Mouse (Mus musculus) intestine, postnatal 0 days (tissue): Measurements from ENCODE around the gene 4933424G06Rik. TPM values are rescaled to one million over a fixed set of nuclear protein-coding genes. Genes with fewer than 3 reads are reported as not detected.
A peak's percentile ranks its signal among the peaks of the same experiment; 100 is the strongest.

Source experiments
- ATAC-seq: fragments of 200-750 bp; cut with Nextera tagmentation; 2 replicates; pipeline ENCODE4 v1.8.0; 2017; ENCODE audit warnings: mild to moderate bottlenecking, moderate TSS enrichment, moderate library complexity
- H3K27ac ChIP-seq: fragments of 300-500 bp; sonication (generic); 2 replicates; pipeline ENCODE4 v1.5.1; 2014; ENCODE audit warnings: mild to moderate bottlenecking, low read depth, low read length, moderate library complexity
- H3K27me3 ChIP-seq: fragments of 300-500 bp; sonication (generic); replicated peaks from 2 replicates; pipeline ENCODE4 v1.6.1; 2014; ENCODE audit warnings: low read length, mixed read lengths; ENCODE audit not compliant: control insufficient read depth, insufficient read depth
- H3K36me3 ChIP-seq: fragments of 300-500 bp; sonication (generic); 2 replicates; pipeline ENCODE4 v1.6.1; 2014; ENCODE audit warnings: mild to moderate bottlenecking, moderate library complexity; ENCODE audit not compliant: control insufficient read depth, insufficient read depth
- H3K4me1 ChIP-seq: fragments of 300-500 bp; sonication (generic); replicated peaks from 2 replicates; pipeline ENCODE4 v1.6.1; 2014; ENCODE audit warnings: antibody characterized with exemption, low read length, mixed read lengths; ENCODE audit not compliant: control insufficient read depth, insufficient read depth
- H3K4me2 ChIP-seq: fragments of 300-500 bp; sonication (generic); replicated peaks from 2 replicates; pipeline ENCODE4 v1.6.1; 2014; ENCODE audit warnings: low read depth, mild to moderate bottlenecking, moderate library complexity
- H3K4me3 ChIP-seq: fragments of 300-500 bp; sonication (generic); 2 replicates; pipeline ENCODE4 v1.5.1; 2014; ENCODE audit warnings: low read depth, low read length
- H3K9ac ChIP-seq: fragments of 300-500 bp; sonication (generic); 2 replicates; pipeline ENCODE4 v1.6.1; 2014; ENCODE audit warnings: mild to moderate bottlenecking, low read depth, low read length
- H3K9me3 ChIP-seq: fragments of 300-500 bp; sonication (generic); 2 replicates; pipeline ENCODE4 v1.6.1; 2016; ENCODE audit warnings: mixed run types; ENCODE audit not compliant: control insufficient read depth
- CTCF ChIP-seq: sonication (generic); IDR thresholded peaks from 2 replicates; pipeline ENCODE4 v1.5.1; 2016; ENCODE audit warnings: low read depth, mild to moderate bottlenecking, control low read depth, antibody characterized with exemption, moderate library complexity
- WGBS: fragments of 180-500 bp; shearing (Covaris S2); extraction: QIAGEN DNeasy Blood & Tissue Kit; methylation state at CpG from one replicate; pipeline ENCODE4 v1.1.7; 2014; 5-methylcytosine and 5-hydroxymethylcytosine counted together
- polyA plus RNA-seq: library from polyadenylated mRNA; unstranded; fragments of >200 nt; fragmentation: Nextera tagmentation; extraction: Ambion mirVana; gene quantifications from 2 replicates; pipeline ENCODE4 v1.2.1, GENCODE M21; 2015

Gene 4933424G06Rik
- polyA plus RNA-seq, 1 experiment from 2014 or later = not detected

DNA sequence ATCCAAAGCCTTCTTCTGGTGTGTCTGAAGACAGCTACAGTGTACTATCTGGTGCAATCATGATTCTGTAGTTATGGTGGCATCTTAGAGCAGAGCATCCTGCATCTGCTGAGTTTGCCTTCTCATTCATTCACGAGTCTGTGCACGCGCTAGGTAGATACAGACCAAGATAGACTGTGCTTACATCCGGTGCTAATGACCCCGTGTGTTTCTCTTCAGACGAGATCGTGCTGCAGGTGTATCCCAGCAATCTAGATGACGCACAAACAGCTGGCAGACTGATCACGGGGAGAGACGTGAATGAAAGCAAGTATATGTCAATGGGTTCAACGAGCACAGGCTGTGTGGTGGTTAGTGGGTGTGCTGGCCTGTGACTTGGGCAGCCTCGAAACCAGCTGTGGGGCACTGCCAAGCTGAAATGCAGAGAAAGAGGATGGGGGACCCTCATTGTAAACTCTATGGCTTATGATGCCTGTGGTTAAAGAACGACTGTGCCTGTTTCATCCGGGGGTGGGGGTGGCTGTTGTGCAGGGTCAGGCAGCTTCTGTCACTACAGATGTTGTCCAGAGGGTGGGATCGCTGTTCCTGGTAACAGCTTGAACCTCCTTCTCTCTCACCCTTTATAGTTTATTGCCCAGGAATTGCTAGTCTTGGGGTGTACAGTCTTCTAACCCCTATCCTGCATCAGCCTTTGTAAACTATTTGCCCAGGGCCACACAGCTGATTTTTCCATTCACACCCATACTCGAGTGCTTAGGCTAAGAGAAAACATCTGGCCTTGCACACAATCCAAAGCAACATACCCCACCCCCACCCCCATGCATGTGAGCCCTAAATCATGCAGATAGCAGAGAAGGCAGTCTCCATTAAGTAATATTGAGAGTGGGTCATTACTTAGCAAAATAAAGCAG, 13.5 kb downstream of the 4933424G06Rik start:
- ATAC-seq = no peak
- H3K9me3 ChIP-seq = no peaks in the 10 kb centered on the region
- no peaks in the 10 kb centered on the region for H3K4me1 ChIP-seq
- no peak overlapping the region for H3K9ac ChIP-seq
- H3K27ac ChIP-seq = no peak overlapping the region
- H3K27me3 ChIP-seq = no peaks in the 10 kb centered on the region
- no peak for TF ChIP-seq CTCF
- no peaks in the 10 kb centered on the region for H3K36me3 ChIP-seq
- H3K4me2 ChIP-seq = no peak overlapping the region
- no peak overlapping the region for H3K4me3 ChIP-seq
- 59% methylated on average over 16 of the region's 16 CpGs for WGBS

DNA sequence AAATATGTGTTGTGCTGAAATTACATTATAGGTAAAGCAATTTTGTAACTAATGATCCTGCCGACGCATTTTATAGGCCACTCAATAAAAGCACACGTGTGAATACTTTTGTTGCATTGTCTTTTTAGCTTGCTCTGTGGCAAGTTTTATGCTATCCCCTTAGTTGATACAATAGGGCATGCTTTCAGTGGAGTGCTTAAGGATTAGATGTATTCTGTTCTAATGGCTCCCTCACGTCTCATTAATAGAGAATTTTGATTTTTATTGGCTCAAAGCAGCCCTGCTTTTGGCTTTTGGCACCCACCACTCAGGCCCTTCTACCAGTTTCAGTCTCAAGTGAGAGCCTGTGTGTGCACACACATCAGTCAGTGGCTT, 14.1 kb downstream of the 4933424G06Rik start:
- no peak overlapping the region for H3K27ac ChIP-seq

DNA sequence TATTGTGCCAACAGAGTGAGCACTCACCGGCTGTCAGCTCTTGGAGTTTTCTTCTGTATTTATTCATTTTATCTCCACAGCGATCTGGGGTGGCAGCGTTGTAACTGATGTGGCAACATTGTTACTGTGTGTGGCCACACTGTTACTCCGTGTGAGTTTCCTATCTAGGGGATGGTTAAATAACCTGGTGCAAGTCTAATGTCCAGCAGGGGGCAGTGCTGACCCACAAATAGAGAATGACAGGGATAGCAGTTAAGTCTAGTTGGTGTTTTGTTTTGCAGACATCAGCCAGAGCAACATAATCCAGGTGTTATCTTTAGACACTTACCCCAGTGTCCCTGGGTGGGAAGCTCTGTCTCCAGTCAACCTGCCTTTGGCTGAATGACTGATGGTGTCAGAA, 27.4 kb downstream of the 4933424G06Rik start:
- Histone ChIP-seq H3K4me1 (no peaks in the 10 kb centered on the region), H3K4me3 (no peak overlapping the region), H3K4me2 (no peak overlapping the region), H3K27me3 (peaks cover 4% of the 10 kb centered on the region; the same call in 1 of the 2 replicates), H3K36me3 (no peaks in the 10 kb centered on the region), H3K9me3 (no peaks in the 10 kb centered on the region), H3K9ac (no peak overlapping the region), H3K27ac (no peak overlapping the region)
- peak; percentile 28; the same call in 1 of the 2 replicates for ATAC-seq
- TF ChIP-seq CTCF = peak; percentile 92
- WGBS = 12% methylated on average over 4 of the region's 4 CpGs

More for the DNA sequence above, 14.1 kb downstream of the 4933424G06Rik start:
- Histone ChIP-seq H3K9ac (no peak overlapping the region), H3K4me3 (no peak overlapping the region), H3K36me3 (no peaks in the 10 kb centered on the region), H3K4me1 (no peaks in the 10 kb centered on the region), H3K4me2 (no peak overlapping the region), H3K9me3 (no peaks in the 10 kb centered on the region), H3K27me3 (no peaks in the 10 kb centered on the region)
- no peak for TF ChIP-seq CTCF
- ATAC-seq = no peak
- WGBS = 68% methylated on average over 4 of the region's 4 CpGs

DNA sequence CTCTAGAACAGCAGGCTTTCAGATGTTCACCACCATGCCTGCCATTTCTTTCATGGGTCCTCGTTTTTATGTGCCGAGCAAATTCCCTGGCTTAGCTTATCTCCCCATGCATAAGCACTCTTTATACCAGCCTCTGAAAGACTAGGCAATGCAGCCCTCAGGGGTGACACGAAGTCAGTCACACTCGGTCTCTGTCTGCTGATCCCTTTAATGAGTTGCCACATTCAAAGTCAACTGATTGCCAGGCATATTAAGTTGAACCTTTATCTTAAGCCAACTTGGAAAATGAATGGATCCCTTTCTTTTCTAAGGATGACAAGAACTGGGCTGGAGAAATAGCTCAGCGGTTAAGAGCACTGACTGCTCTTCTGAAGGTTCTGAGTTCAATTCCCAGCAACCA, 29.3 kb downstream of the 4933424G06Rik start:
- no peak for TF ChIP-seq CTCF
- Histone ChIP-seq H3K27me3 (peaks cover 4% of the 10 kb centered on the region; the same call in 1 of the 2 replicates), H3K27ac (no peak overlapping the region), H3K9me3 (no peaks in the 10 kb centered on the region), H3K4me2 (no peak overlapping the region), H3K4me3 (no peak overlapping the region), H3K4me1 (no peaks in the 10 kb centered on the region), H3K9ac (no peak overlapping the region), H3K36me3 (no peaks in the 10 kb centered on the region)
- 59% methylated on average over 5 of the region's 5 CpGs for WGBS
- ATAC-seq = no peak

DNA sequence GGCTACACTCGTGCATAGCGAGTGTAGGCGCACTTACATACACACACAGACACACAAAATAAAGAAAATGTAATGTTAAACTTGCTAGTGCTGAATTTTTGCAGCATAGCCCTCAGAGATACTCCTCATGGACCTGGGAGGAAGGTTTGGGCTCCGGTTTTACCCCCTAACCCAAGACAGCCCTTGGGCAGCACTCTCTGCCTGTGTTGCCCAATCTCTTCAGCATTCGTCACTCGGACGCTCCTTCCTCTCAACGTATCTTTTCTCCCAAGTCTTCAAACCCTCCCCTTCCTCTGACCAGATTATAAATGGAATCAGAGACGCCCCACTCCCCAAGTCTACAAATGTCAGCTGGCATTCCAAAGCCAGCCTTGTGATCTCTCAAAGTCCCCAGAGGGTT, 33.1 kb downstream of the 4933424G06Rik start:
- no peaks in the 10 kb centered on the region for H3K9me3 ChIP-seq
- no peaks in the 10 kb centered on the region for H3K4me1 ChIP-seq
- H3K4me3 ChIP-seq = no peak overlapping the region
- ATAC-seq = no peak
- no peak for TF ChIP-seq CTCF
- no peak overlapping the region for H3K4me2 ChIP-seq
- peaks cover 4% of the 10 kb centered on the region for H3K27me3 ChIP-seq
- H3K27ac ChIP-seq = no peak overlapping the region
- no peaks in the 10 kb centered on the region for H3K36me3 ChIP-seq
- no peak overlapping the region for H3K9ac ChIP-seq
- 81% methylated on average over 9 of the region's 9 CpGs for WGBS

DNA sequence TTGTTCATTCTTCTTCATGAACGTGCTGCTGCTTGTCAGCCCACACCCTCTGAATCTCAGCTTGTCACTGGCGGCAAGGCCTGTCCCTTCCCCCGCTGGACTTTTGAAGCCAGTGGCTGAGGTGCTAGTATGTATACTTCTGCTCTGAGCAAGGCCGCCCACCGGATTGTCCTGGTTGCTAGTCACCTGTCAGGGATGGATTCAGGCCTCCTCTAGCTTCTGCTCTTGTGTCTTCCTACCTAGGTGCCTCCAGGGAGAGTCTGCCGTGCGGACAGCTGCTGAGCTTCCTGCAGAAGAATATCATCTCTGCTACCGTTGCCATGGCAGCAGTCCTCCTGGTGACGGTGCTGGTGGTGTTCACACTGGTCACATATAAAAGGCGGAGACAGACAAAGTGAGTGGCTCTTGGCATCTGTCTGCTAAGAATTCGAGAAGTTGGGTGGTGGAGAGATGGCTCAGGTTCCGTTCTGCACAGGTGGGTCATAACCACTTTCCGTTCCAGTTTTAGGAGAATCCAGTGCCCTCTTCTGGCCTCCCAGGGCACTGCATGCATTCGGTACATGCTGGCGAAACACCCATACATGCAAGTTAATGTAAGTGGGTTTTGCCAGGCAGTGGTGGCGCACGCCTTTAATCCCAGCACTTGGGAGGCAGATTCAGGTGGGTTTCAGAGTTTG, 34.5 kb downstream of the 4933424G06Rik start:
- H3K9me3 ChIP-seq = no peaks in the 10 kb centered on the region
- no peaks in the 10 kb centered on the region for H3K36me3 ChIP-seq
- peak; percentile 85 for TF ChIP-seq CTCF
- ATAC-seq = peak; percentile 28; the same call in 1 of the 2 replicates
- no peaks in the 10 kb centered on the region for H3K4me1 ChIP-seq
- no peak overlapping the region for H3K27ac ChIP-seq
- peaks cover 4% of the 10 kb centered on the region for H3K27me3 ChIP-seq
- H3K9ac ChIP-seq = no peak overlapping the region
- WGBS = 19% methylated on average over 17 of the region's 17 CpGs
- H3K4me2 ChIP-seq = peak overlapping the region; percentile 18; the same call in 1 of the 2 replicates
- no peak overlapping the region for H3K4me3 ChIP-seq
